Mouse (Mus musculus): Measurements from ENCODE around the gene Jmjd8. TPM values are rescaled to one million over a fixed set of nuclear protein-coding genes. Genes with fewer than 3 reads are reported as not detected.

Gene Jmjd8
- total and polyA plus RNA-seq, 2 experiments from 2014 or later, result 26.2 to 32.2 TPM

GRCm38 (mm10) chr17:25808789-25809605, 19.7 kb upstream of the Jmjd8 start, which contains the start of gene Fbxl16:
Gene Fbxl16, plus strand, starts transcription at chr17:25809085.
- Histone ChIP-seq H3K4me3 (ENCODE audit: low read depth, low read length) (peak within 1 kb of the TSS; percentile 57), H3K27me3 (ENCODE audit: control insufficient read depth, insufficient read depth, low read length) (peaks cover 59% of the 10 kb centered on the region), H3K9ac (replicated peaks; ENCODE audit: low read depth, low read length) (peak within 1 kb of the TSS; percentile 32), H3K4me1 (ENCODE audit: control insufficient read depth, insufficient read depth) (peaks cover 6% of the 10 kb centered on the region; the same call in 1 of the 2 replicates), H3K9me3 (replicated peaks; ENCODE audit: control insufficient read depth, low read length) (no peaks in the 10 kb centered on the region), H3K4me2 (ENCODE audit: low read depth, low read length) (peak within 1 kb of the TSS; percentile 89), H3K36me3 (replicated peaks; ENCODE audit: control insufficient read depth, insufficient read depth, low read length) (no peaks in the 10 kb centered on the region), H3K27ac (ENCODE audit: low read depth) (no peak within 1 kb of the TSS)
- ATAC-seq (ENCODE audit: insufficient read depth, low read depth) (peak; percentile 52), DNase-seq (ENCODE audit: low spot score) (no peak)
- WGBS, result under 1% methylated on average over 75 of the region's 100 CpGs
- 0 out of 2 replicates have a peak, but pooled peaks have one; percentile 7 for TF ChIP-seq CTCF (IDR thresholded peaks at IDR 0.05; ENCODE audit: low read depth)
- no peak for TF ChIP-seq EP300 (IDR thresholded peaks at IDR 0.05; ENCODE audit: low read depth)

- peaks cover 60% of the 10 kb centered on the region for H3K27me3 ChIP-seq (ENCODE audit: control insufficient read depth, insufficient read depth, low read length)
- TF ChIP-seq EP300 (IDR thresholded peaks at IDR 0.05; ENCODE audit: low read depth) (no peak), CTCF (IDR thresholded peaks at IDR 0.05; ENCODE audit: low read depth) (no peak)
Measured at GRCm38 (mm10) chr17:25809606-25810340, 18.9 kb upstream of the Jmjd8 start.

GRCm38 (mm10) chr17:25810890-25811289, 17.8 kb upstream of the Jmjd8 start:
- DNase-seq (ENCODE audit: low spot score), result no peak
- H3K4me3 ChIP-seq (ENCODE audit: low read depth, low read length), result no peak overlapping the region
- H3K9me3 ChIP-seq (replicated peaks; ENCODE audit: control insufficient read depth, low read length), result no peaks in the 10 kb centered on the region
- H3K36me3 ChIP-seq (replicated peaks; ENCODE audit: control insufficient read depth, insufficient read depth, low read length), result no peaks in the 10 kb centered on the region
- H3K4me1 ChIP-seq (ENCODE audit: control insufficient read depth, insufficient read depth), result peaks cover 6% of the 10 kb centered on the region; the same call in 1 of the 2 replicates
- TF ChIP-seq EP300 (IDR thresholded peaks at IDR 0.05; ENCODE audit: low read depth) (no peak), CTCF (IDR thresholded peaks at IDR 0.05; ENCODE audit: low read depth) (no peak)
- ATAC-seq (ENCODE audit: insufficient read depth, low read depth), result no peak
- peaks cover 66% of the 10 kb centered on the region for H3K27me3 ChIP-seq (ENCODE audit: control insufficient read depth, insufficient read depth, low read length)
- no peak overlapping the region for H3K27ac ChIP-seq (ENCODE audit: low read depth)
- H3K9ac ChIP-seq (replicated peaks; ENCODE audit: low read depth, low read length), result no peak overlapping the region
- H3K4me2 ChIP-seq (ENCODE audit: low read depth, low read length), result no peak overlapping the region
- 65% methylated on average over 4 of the region's 4 CpGs for WGBS

More at GRCm38 (mm10) chr17:25809606-25810340, 18.9 kb upstream of the Jmjd8 start:
- Histone ChIP-seq H3K4me3 (ENCODE audit: low read depth, low read length) (peak overlapping the region; percentile 57), H3K4me2 (ENCODE audit: low read depth, low read length) (peak overlapping the region; percentile 89), H3K4me1 (ENCODE audit: control insufficient read depth, insufficient read depth) (peaks cover 6% of the 10 kb centered on the region; the same call in 1 of the 2 replicates), H3K36me3 (replicated peaks; ENCODE audit: control insufficient read depth, insufficient read depth, low read length) (no peaks in the 10 kb centered on the region), H3K9ac (replicated peaks; ENCODE audit: low read depth, low read length) (0 out of 2 replicates have a peak overlapping the region, but pooled peaks have one; percentile 19), H3K27ac (ENCODE audit: low read depth) (no peak overlapping the region), H3K9me3 (replicated peaks; ENCODE audit: control insufficient read depth, low read length) (no peaks in the 10 kb centered on the region)
- ATAC-seq (ENCODE audit: insufficient read depth, low read depth), result no peak
- 14% methylated on average over 25 of the region's 25 CpGs for WGBS
- no peak for DNase-seq (ENCODE audit: low spot score)

- peak; percentile 64 for ATAC-seq (ENCODE audit: insufficient read depth, low read depth)
- H3K4me3 ChIP-seq (ENCODE audit: low read depth, low read length), result no peak overlapping the region
- peak; percentile 88 for DNase-seq (ENCODE audit: low spot score)
- no peaks in the 10 kb centered on the region for H3K36me3 ChIP-seq (replicated peaks; ENCODE audit: control insufficient read depth, insufficient read depth, low read length)
- no peaks in the 10 kb centered on the region for H3K9me3 ChIP-seq (replicated peaks; ENCODE audit: control insufficient read depth, low read length)
- peaks cover 67% of the 10 kb centered on the region for H3K27me3 ChIP-seq (ENCODE audit: control insufficient read depth, insufficient read depth, low read length)
- no peak overlapping the region for H3K9ac ChIP-seq (replicated peaks; ENCODE audit: low read depth, low read length)
- H3K27ac ChIP-seq (ENCODE audit: low read depth), result no peak overlapping the region
- H3K4me2 ChIP-seq (ENCODE audit: low read depth, low read length), result no peak overlapping the region
- peak; percentile 57 for TF ChIP-seq CTCF (IDR thresholded peaks at IDR 0.05; ENCODE audit: low read depth)
- TF ChIP-seq EP300 (IDR thresholded peaks at IDR 0.05; ENCODE audit: low read depth), result no peak
- 2% methylated on average over 20 of the region's 20 CpGs for WGBS
- H3K4me1 ChIP-seq (ENCODE audit: control insufficient read depth, insufficient read depth), result peaks cover 6% of the 10 kb centered on the region; the same call in 1 of the 2 replicates
Measured at GRCm38 (mm10) chr17:25813471-25813870, 15.2 kb upstream of the Jmjd8 start.

GRCm38 (mm10) chr17:25817662-25818061, 11.0 kb upstream of the Jmjd8 start:
- TF ChIP-seq EP300 (IDR thresholded peaks at IDR 0.05; ENCODE audit: low read depth), result no peak
- no peak for TF ChIP-seq CTCF (IDR thresholded peaks at IDR 0.05; ENCODE audit: low read depth)
- Histone ChIP-seq H3K4me1 (ENCODE audit: control insufficient read depth, insufficient read depth) (no peaks in the 10 kb centered on the region), H3K27ac (ENCODE audit: low read depth) (no peak overlapping the region), H3K9ac (replicated peaks; ENCODE audit: low read depth, low read length) (no peak overlapping the region), H3K36me3 (replicated peaks; ENCODE audit: control insufficient read depth, insufficient read depth, low read length) (no peaks in the 10 kb centered on the region), H3K9me3 (replicated peaks; ENCODE audit: control insufficient read depth, low read length) (no peaks in the 10 kb centered on the region), H3K27me3 (ENCODE audit: control insufficient read depth, insufficient read depth, low read length) (peaks cover 54% of the 10 kb centered on the region), H3K4me3 (ENCODE audit: low read depth, low read length) (no peak overlapping the region), H3K4me2 (ENCODE audit: low read depth, low read length) (no peak overlapping the region)
- 71% methylated on average over 11 of the region's 11 CpGs for WGBS
- DNase-seq (ENCODE audit: low spot score) (no peak), ATAC-seq (ENCODE audit: insufficient read depth, low read depth) (no peak)

Data from heart, postnatal 0 days (tissue).